Mouse (Mus musculus): Measurements from ENCODE around the gene Slx1b.
A peak's percentile ranks its signal among the peaks of the same experiment; 100 is the strongest.
"Not testable (repeated sequence)": the region's sequence is repeated elsewhere in the genome, so short reads cannot be mapped to it uniquely, and the experiment has no call there.

Gene Slx1b

GRCm38 (mm10) chr7:126695631-126696207 is at the start of gene Slx1b:
Slx1b (minus strand) TSS chr7:126695784.
- peak; percentile 94 to 96 for DNase-seq

DNA sequence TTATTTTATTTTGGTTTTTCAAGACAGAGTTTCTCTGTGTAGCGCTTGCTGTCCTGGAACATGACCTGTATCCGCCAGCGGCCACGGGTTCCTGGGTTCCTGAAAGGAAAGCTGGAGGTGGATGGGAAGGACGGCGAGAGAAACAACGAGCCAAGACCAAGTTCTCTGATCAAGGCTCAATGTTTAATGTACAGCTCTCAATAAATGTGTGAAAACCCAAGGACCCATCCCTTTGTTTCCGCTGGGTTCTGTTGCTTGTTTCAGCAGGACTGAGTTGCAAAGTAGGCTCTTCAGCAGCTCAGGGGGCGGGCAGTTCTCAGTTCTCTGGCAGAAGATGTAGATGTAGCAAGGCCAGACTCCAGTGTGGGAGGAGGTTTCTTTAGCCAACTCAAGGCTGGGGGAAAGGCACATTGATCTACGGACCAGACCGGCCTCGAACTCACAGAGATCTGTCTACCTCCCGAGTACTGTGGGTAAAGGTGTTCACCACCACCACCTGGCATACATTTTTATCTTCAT is 46.4 kb upstream of the Slx1b start:
- no peak for DNase-seq

DNA sequence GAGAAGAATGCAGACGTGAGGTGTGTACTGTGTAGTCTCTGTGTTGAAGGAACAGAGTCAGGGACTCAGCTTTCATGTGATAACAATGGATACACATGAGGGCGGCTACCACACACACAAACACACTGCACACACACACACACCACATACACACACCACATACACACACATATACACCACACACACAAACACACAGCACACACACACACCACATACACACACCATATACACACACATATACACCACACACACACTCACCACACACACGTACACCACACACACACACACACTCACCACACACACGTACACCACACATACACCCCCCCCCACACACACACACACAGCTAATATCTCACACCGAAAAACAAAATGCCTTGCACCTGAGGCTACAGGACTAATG is 45.9 kb upstream of the Slx1b start:
- no peak for DNase-seq

GRCm38 (mm10) chr7:126740977-126741376 is 45.4 kb upstream of the Slx1b start:
- no peak for DNase-seq

DNA sequence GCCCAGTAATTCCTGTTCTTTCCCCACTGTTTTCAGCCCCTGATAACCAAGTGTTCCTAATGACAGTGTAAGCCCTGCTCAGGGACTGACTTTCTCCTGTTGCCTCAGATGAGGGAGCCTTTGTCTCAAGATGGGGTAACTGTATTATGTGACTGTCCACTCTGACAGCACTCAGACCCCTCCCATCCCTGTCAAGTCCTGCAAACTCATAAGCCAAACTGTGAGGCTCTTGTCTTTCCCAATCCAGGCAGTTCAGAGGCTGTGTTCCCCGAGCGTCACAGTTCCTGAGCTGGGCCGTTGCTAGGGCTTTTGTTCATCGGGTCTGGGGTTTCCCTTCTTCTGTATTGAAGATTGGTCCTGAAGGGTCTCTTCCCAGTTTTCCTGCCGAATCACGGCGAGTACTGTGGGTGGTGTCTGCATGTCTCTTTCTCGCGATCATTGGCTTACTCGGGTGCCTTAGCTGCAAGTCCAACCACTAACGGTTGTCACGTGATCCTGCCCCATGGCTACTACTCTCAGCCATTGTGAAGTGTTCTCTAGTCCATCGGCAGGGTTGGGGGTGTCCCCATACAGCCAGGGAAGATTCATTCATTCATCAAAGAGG is 44.6 kb upstream of the Slx1b start:
- no peak for DNase-seq

DNA sequence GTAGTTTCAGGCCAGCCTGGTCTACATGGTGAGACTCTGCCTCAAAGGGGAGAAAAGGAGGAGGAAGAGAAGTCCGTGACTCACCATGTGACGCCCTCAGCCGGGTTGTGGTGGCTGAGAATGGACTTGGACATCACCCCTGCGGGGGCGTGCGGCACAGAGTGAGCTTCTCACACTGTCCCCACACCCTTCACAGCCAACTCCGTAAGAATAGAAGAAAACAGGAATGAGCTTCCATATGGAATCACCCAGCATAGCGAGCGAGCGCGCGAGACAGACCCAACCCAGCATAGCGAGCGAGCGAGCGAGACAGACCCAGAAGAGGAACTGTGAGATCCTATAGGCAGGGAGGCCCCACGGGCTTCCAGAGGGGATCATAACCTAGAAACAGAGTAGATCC is 44.0 kb upstream of the Slx1b start:
- DNase-seq = no peak

- no peak for DNase-seq
These were observed 40.5 kb upstream of the Slx1b start for GRCm38 (mm10) chr7:126736122-126736521.

- DNase-seq = not testable (repeated sequence)
These were observed 34.7 kb upstream of the Slx1b start for GRCm38 (mm10) chr7:126730256-126730789.

- DNase-seq = no peak
These were observed 30.1 kb upstream of the Slx1b start for GRCm38 (mm10) chr7:126725667-126726066.

DNA sequence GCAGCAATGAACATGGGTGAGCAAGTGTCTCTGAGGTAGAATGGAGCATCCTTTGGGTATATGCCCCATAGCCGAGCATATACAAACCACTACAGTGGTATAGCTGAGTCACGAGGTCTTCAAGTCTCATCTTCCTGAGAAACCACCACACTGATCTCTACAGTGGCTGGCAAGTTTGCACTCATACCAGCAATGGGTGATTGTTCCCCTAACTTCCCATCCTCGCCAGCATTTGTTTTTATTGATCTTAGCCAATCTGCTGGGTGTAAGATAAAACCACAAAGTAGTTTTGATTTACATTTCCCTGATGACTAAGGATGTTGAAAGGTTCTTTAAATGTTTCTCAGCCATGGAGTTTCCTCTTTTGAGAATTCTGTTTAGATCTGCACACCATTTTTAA is 29.5 kb upstream of the Slx1b start:
- no peak for DNase-seq

GRCm38 (mm10) chr7:126721635-126722034 is 26.1 kb upstream of the Slx1b start:
- DNase-seq = no peak

DNA sequence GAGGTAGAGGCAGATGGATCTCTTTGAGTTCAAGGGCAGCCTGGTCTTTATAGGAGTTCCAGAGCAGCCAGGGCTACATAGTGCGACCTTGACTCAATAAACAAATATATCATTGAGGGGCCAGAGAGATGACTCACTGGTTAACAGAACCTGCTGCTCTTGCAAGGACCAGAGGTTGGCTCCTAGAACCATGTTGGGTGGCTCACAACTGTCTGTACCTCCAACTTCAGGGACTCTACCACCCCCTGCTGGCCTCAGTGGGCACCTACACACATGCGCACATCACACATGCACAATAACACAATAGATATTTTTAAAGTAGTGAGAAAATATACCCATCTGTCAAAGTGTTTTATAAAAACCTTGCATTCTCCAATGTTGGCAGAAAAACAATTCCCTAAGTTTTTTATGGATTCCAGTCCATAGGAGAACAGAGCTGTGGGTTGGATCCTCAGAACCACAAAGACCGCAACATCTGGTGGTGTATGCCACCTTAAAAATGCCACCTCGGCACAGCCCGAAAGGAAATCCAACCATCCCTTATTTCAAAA is 23.3 kb upstream of the Slx1b start:
- DNase-seq = no peak

- no peak for DNase-seq
These were observed 22.0 kb upstream of the Slx1b start for GRCm38 (mm10) chr7:126717566-126717965.

- no peak for DNase-seq
These were observed 20.1 kb upstream of the Slx1b start for GRCm38 (mm10) chr7:126715679-126716078.

DNA sequence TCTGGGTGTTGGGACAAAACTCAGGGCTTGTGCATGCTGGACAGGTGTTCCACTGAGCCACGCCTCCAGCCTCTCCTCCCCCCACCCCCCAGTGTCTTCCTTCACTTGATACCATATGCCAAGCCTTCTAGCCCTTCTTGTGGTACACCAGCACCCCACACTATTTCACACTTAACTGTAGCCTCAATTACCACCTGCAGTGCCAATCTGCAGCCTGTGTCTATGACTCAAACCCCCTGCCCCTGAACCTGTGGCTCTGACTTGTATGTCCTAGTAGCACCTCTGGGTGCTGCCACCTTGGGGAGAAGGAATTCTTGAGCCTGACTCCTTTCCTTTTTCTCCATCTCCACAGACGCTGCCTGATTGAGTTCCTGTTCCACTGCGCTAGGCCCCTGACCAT is 16.3 kb upstream of the Slx1b start:
- DNase-seq = no peak

GRCm38 (mm10) chr7:126710266-126710665 is 14.7 kb upstream of the Slx1b start:
- no peak for DNase-seq

DNA sequence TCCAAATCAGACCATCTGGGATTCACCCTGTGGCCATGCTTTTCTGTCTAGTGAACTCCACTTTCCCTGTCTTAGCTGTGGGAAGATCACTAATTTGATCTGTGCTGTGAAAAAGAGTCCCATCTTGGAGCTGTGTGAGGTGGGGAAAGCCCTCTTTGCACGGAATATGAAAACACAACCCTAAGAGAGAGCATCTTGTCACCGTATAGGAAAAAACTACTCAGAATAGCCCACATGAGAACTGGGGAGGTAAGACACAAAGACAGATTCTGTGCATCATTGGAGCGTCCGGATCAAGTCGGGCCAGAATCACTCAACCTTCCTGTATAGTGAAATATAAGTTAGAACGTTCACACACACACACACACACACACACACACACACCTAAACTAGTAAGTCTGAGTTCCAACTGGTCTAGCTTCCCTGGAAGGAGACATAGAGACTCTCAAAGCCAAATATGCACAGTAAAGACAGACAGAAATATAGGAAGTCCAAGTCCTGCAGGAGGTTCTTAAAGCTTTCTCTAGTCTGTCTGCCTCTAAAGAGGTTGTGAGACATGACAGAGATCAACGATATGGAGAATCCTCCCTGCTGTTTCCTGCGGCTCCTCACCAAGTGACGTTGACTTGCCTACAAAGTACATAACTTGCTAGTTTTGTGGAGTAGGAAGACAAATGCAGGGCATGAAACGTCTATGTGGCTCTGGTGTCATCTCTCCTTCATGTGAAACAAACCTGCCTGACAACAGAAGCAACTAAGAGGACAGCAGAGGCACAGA is 12.8 kb upstream of the Slx1b start:
- no peak for DNase-seq

- DNase-seq = no peak
These were observed 12.0 kb upstream of the Slx1b start, which contains the start of gene Coro1a for GRCm38 (mm10) chr7:126707442-126708174. Coro1a (minus strand) TSS chr7:126707787.

- DNase-seq = peak; percentile 91 to 92
These were observed 8.8 kb upstream of the Slx1b start for GRCm38 (mm10) chr7:126704121-126704980.

- DNase-seq = peak; percentile 53 to 55
These were observed 8.1 kb upstream of the Slx1b start for GRCm38 (mm10) chr7:126703757-126704077.

GRCm38 (mm10) chr7:126702861-126703756 is 7.5 kb upstream of the Slx1b start:
- peak; percentile 59 to 60 for DNase-seq

Data from cerebellum, adult 18-20 months (tissue).